Mouse (Mus musculus) kidney, postnatal 4 days (tissue): Measurements from ENCODE around the gene Clspn.

ENCODE experiments used
- DNase-seq, 2 experiments: peaks; one replicate each; pipeline ENCODE4 v3.0.0; 2021; ENCODE audit warnings: mixed read lengths in 2 of 2

Clspn gene

DNA sequence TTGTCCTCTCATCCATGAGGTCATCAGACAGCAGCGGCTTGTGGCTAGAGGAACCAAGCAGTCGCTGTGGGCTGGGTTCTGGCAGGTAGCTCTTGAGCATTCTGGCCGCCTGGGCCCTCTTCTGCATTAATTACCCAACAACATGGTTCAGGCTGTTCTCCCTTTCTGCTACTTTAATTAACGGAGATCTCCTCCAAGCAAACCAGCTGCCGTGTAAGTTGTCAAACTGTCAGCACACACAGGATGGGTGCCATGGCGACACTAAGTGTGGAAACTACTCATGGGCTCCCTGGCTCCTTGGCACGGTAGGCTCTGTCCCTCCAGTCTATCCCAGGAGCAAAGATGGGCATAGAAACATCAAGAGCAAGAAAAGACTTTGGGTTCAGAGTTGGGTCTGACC is 82.6 kb downstream of the Clspn start:
- no peak for DNase-seq

DNA sequence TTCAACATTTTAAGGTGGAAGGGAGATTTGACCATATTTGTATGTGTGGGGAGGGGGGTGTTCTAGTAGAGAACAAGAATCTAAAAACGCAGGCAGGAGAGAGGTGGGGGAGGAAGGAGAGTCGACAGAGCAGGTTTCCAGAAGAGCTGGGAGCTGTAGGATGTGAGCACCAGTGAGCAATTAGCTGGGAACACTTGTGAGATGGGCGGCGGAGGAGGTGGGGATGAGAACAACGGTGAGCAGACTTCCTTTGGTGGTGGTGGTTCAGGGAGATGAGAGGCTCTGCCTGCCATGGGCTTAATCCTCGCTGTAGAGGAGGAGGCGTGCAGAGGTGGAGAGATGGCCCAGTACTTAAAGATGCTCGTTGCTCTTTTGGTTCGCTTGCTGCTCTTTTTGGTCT is 85.2 kb downstream of the Clspn start:
- no peak for DNase-seq
